Mouse (Mus musculus): ENCODE data around the gene Gm10135. TPM values are rescaled to one million over a fixed set of nuclear protein-coding genes. Genes with fewer than 3 reads are reported as not detected.

Gm10135 gene
- total and polyA plus RNA-seq, 3 experiments: not detected

- H3K27ac ChIP-seq (ENCODE audit: insufficient read depth, low read depth): no peak overlapping the region
- peak; percentile 62 for DNase-seq (ENCODE audit: extremely low read depth)
- H3K36me3 ChIP-seq (replicated peaks in 1 of 2; ENCODE audit: control insufficient read depth in 1 of 2, insufficient read depth in 1 of 2, low read length in 1 of 2): peaks cover 0 to 14% of the 10 kb centered on the region in 2 experiments
- no peaks in the 10 kb centered on the region for H3K27me3 ChIP-seq (replicated peaks)
- in situ Hi-C loops (cut with MboI; ENCODE audit: low pct_ligation_motif_present, low pct_unique_long_range_greater_than_20kb, low sequenced_read_pairs): loop anchor here (5.0 kb wide), 1 partner anchor 398 kb away; no protein-coding TSS in a partner anchor
- dilution Hi-C loops (cut with MboI; ENCODE audit: extremely low pct_ligation_motif_present, extremely low pct_unique_long_range_greater_than_20kb, low sequenced_read_pairs): no loop called here
- H3K9ac ChIP-seq (ENCODE audit: insufficient read depth, low read depth): no peak overlapping the region
- no peak overlapping the region for H3K4me3 ChIP-seq (replicated peaks in 1 of 3; ENCODE audit: low read depth in 2 of 3, low read length in 2 of 3, poor library complexity in 1 of 3)
- H3K79me2 ChIP-seq (replicated peaks; ENCODE audit: control insufficient read depth, extremely low read depth, insufficient read depth, poor library complexity, severe bottlenecking): no peaks in the 10 kb centered on the region
- no peak overlapping the region for H3K4me2 ChIP-seq (ENCODE audit: insufficient read depth, low read depth, poor library complexity, severe bottlenecking)
- H3K9me3 ChIP-seq (replicated peaks; ENCODE audit: low read length): no peaks in the 10 kb centered on the region
- TF ChIP-seq CTCF (conservative IDR thresholded peaks at IDR 0.05 in 1 of 2, IDR thresholded peaks at IDR 0.05 in 1 of 2; ENCODE audit: low read depth in 2 of 2, low read length in 2 of 2) (peak; percentile 85 to 89), SMC3 (IDR thresholded peaks at IDR 0.05; ENCODE audit: low read depth, low read length) (peak; percentile 76), ZMIZ1 (IDR thresholded peaks at IDR 0.05; ENCODE audit: low read depth, low read length) (no peak), PAX5 (IDR thresholded peaks at IDR 0.05; ENCODE audit: low read length) (no peak), ZC3H11A (IDR thresholded peaks at IDR 0.05; ENCODE audit: low read depth, low read length) (peak; percentile 31; the same call in 1 of the 2 replicates), TBP (conservative IDR thresholded peaks at IDR 0.05; ENCODE audit: low read depth, low read length) (no peak), JUND (conservative IDR thresholded peaks at IDR 0.05; ENCODE audit: low read depth, low read length) (0 out of 2 replicates have a peak, but pooled peaks have one; percentile 11), GABPA (IDR thresholded peaks at IDR 0.05; ENCODE audit: insufficient replicate concordance, low read depth, low read length) (no peak), MEF2A (IDR thresholded peaks at IDR 0.05; ENCODE audit: borderline replicate concordance, low read depth, low read length) (no peak), RAD21 (IDR thresholded peaks at IDR 0.05; ENCODE audit: low read depth, low read length) (peak; percentile 88), ZNF384 (IDR thresholded peaks at IDR 0.05; ENCODE audit: low read depth, low read length) (peak; percentile 10; the same call in 1 of the 2 replicates), HCFC1 (IDR thresholded peaks at IDR 0.05; ENCODE audit: low read depth, low read length) (no peak), IRF4 (IDR thresholded peaks at IDR 0.05; ENCODE audit: low read depth, low read length) (no peak)
- H3K4me1 ChIP-seq (ENCODE audit: control insufficient read depth in 1 of 2, insufficient read depth in 2 of 2): peaks cover 0 to 7% of the 10 kb centered on the region in 2 experiments; a peak in 1 of 4 replicates
These were observed 9.6 kb upstream of the Gm10135 start for GRCm38 (mm10) chr5:72984091-72984490.

GRCm38 (mm10) chr5:72976539-72976938 lies 2.0 kb upstream of the Gm10135 start:
- no peaks in the 10 kb centered on the region for H3K4me1 ChIP-seq (ENCODE audit: control insufficient read depth in 1 of 2, insufficient read depth in 2 of 2)
- TF ChIP-seq GABPA (IDR thresholded peaks at IDR 0.05; ENCODE audit: insufficient replicate concordance, low read depth, low read length): no peak
- no peak for TF ChIP-seq HCFC1 (IDR thresholded peaks at IDR 0.05; ENCODE audit: low read depth, low read length)
- no peak for TF ChIP-seq USF1 (IDR thresholded peaks at IDR 0.05; ENCODE audit: low read depth, low read length)
- no peak for TF ChIP-seq TCF12 (IDR thresholded peaks at IDR 0.05; ENCODE audit: low read depth, low read length)
- H3K27me3 ChIP-seq (replicated peaks): no peaks in the 10 kb centered on the region
- no peak overlapping the region for H3K27ac ChIP-seq (ENCODE audit: insufficient read depth, low read depth)
- no peaks in the 10 kb centered on the region for H3K79me2 ChIP-seq (replicated peaks; ENCODE audit: control insufficient read depth, extremely low read depth, insufficient read depth, poor library complexity, severe bottlenecking)
- in situ Hi-C loops (cut with MboI; ENCODE audit: low pct_ligation_motif_present, low pct_unique_long_range_greater_than_20kb, low sequenced_read_pairs): no loop called here
- no peak overlapping the region for H3K4me2 ChIP-seq (ENCODE audit: insufficient read depth, low read depth, poor library complexity, severe bottlenecking)
- H3K36me3 ChIP-seq (replicated peaks in 1 of 2; ENCODE audit: control insufficient read depth in 1 of 2, insufficient read depth in 1 of 2, low read length in 1 of 2): peaks cover 0 to 61% of the 10 kb centered on the region in 2 experiments
- H3K9me3 ChIP-seq (replicated peaks; ENCODE audit: low read length): no peaks in the 10 kb centered on the region
- H3K9ac ChIP-seq (ENCODE audit: insufficient read depth, low read depth): no peak overlapping the region
- no peak for DNase-seq (ENCODE audit: extremely low read depth)
- dilution Hi-C loops (cut with MboI; ENCODE audit: extremely low pct_ligation_motif_present, extremely low pct_unique_long_range_greater_than_20kb, low sequenced_read_pairs): no loop called here
- H3K4me3 ChIP-seq (replicated peaks in 1 of 3; ENCODE audit: low read depth in 2 of 3, low read length in 2 of 3, poor library complexity in 1 of 3): no peak overlapping the region
